Mouse (Mus musculus) heart, embryonic 10.5 days (tissue): Measurements from ENCODE around the gene Nckap1. TPM values are rescaled to one million over a fixed set of nuclear protein-coding genes. Genes with fewer than 3 reads are reported as not detected.

Experiments
- DNase-seq: peaks from one replicate; pipeline ENCODE4 v3.0.0-alpha.2; 2017; ENCODE audit warnings: low spot score
- H3K27ac ChIP-seq: fragments of 300-500 bp; sonication (generic); 2 replicates; pipeline ENCODE4 v1.5.1; 2016; ENCODE audit warnings: mild to moderate bottlenecking
- H3K27me3 ChIP-seq: fragments of 300-500 bp; sonication (generic); 2 replicates; pipeline ENCODE4 v1.6.1; 2016; ENCODE audit warnings: mild to moderate bottlenecking; ENCODE audit not compliant: poor library complexity, insufficient read depth, severe bottlenecking
- H3K36me3 ChIP-seq: fragments of 300-500 bp; sonication (generic); 2 replicates; pipeline ENCODE4 v1.6.1; 2016; ENCODE audit warnings: mild to moderate bottlenecking, moderate library complexity
- H3K4me1 ChIP-seq: fragments of 300-500 bp; sonication (generic); 2 replicates; pipeline ENCODE4 v1.6.1; 2016; ENCODE audit warnings: mild to moderate bottlenecking
- H3K4me3 ChIP-seq: fragments of 300-500 bp; sonication (generic); 2 replicates; pipeline ENCODE4 v1.5.1; 2016; ENCODE audit warnings: mild to moderate bottlenecking, moderate library complexity
- H3K9me3 ChIP-seq: fragments of 300-500 bp; sonication (generic); 2 replicates; pipeline ENCODE4 v1.6.1; 2016; ENCODE audit warnings: mild to moderate bottlenecking, moderate library complexity
- WGBS: fragments of 180-500 bp; shearing (Covaris S2); methylation state at CpG from one replicate; pipeline ENCODE4 v1.1.7; 2016; 5-methylcytosine and 5-hydroxymethylcytosine counted together
- polyA plus RNA-seq: library from polyadenylated mRNA; unstranded; fragments of >200 nt; fragmentation: Nextera tagmentation; extraction: Ambion mirVana; gene quantifications from 2 replicates; pipeline ENCODE4 v1.2.1, GENCODE M21; 2016

The Nckap1 gene
- polyA plus RNA-seq, result 71.7 and 72.4 TPM in 2 replicates

- under 1% methylated on average over 79 of the region's 88 CpGs for WGBS
- no peaks in the 10 kb centered on the region for H3K9me3 ChIP-seq
- peaks cover 17% of the 10 kb centered on the region; the same call in 1 of the 2 replicates for H3K4me1 ChIP-seq
- H3K4me3 ChIP-seq, result peak within 1 kb of the TSS; percentile 97
- no peaks in the 10 kb centered on the region for H3K36me3 ChIP-seq
- peak; percentile 92 for DNase-seq
- peak within 1 kb of the TSS; percentile 100 for H3K27ac ChIP-seq
- H3K27me3 ChIP-seq, result no peaks in the 10 kb centered on the region
Observed at GRCm38 (mm10) chr2:80581043-80581711, at the start of gene Nckap1. Gene Nckap1, minus strand, starts transcription at chr2:80581380.

GRCm38 (mm10) chr2:80624523-80624922 lies 43.3 kb upstream of the Nckap1 start:
- WGBS, result 91% methylated on average over 4 of the region's 4 CpGs
- no peak overlapping the region for H3K27ac ChIP-seq

GRCm38 (mm10) chr2:80621921-80622320 lies 40.7 kb upstream of the Nckap1 start:
- Histone ChIP-seq H3K27ac (no peak overlapping the region), H3K27me3 (no peaks in the 10 kb centered on the region), H3K4me3 (no peak overlapping the region), H3K4me1 (0 out of 2 replicates have a peak, but pooled peaks cover 9% of the 10 kb centered on the region), H3K9me3 (no peaks in the 10 kb centered on the region), H3K36me3 (peaks cover 36% of the 10 kb centered on the region)
- DNase-seq, result no peak
- 85% methylated on average over 3 of the region's 3 CpGs for WGBS

More at GRCm38 (mm10) chr2:80624523-80624922, 43.3 kb upstream of the Nckap1 start:
- Histone ChIP-seq H3K27me3 (no peaks in the 10 kb centered on the region), H3K36me3 (peaks cover 42% of the 10 kb centered on the region), H3K9me3 (no peaks in the 10 kb centered on the region), H3K4me3 (no peak overlapping the region), H3K4me1 (no peaks in the 10 kb centered on the region)
- no peak for DNase-seq

GRCm38 (mm10) chr2:80618991-80619390 lies 37.8 kb upstream of the Nckap1 start:
- Histone ChIP-seq H3K36me3 (peaks cover 16% of the 10 kb centered on the region; the same call in 1 of the 2 replicates), H3K27me3 (no peaks in the 10 kb centered on the region), H3K27ac (no peak overlapping the region), H3K9me3 (no peaks in the 10 kb centered on the region), H3K4me3 (no peak overlapping the region), H3K4me1 (0 out of 2 replicates have a peak, but pooled peaks cover 12% of the 10 kb centered on the region)
- DNase-seq, result no peak
- WGBS, result 86% methylated on average over 3 of the region's 3 CpGs

- Histone ChIP-seq H3K27ac (peak within 1 kb of the TSS; percentile 87), H3K4me1 (0 out of 2 replicates have a peak, but pooled peaks cover 12% of the 10 kb centered on the region), H3K36me3 (peaks cover 7% of the 10 kb centered on the region; the same call in 1 of the 2 replicates), H3K27me3 (no peaks in the 10 kb centered on the region), H3K4me3 (peak within 1 kb of the TSS; percentile 65), H3K9me3 (no peaks in the 10 kb centered on the region)
- 2% methylated on average over 21 of the region's 21 CpGs for WGBS
- DNase-seq, result peak; percentile 94
Observed at GRCm38 (mm10) chr2:80616854-80617737, 35.9 kb upstream of the Nckap1 start, which contains the start of the genes Dusp19 and Nup35. Gene Dusp19, plus strand, starts transcription at chr2:80617045. Gene Nup35, plus strand, starts transcription at chr2:80617236.

- DNase-seq, result no peak
- 0 out of 2 replicates have a peak, but pooled peaks cover 4% of the 10 kb centered on the region for H3K4me1 ChIP-seq
- no peaks in the 10 kb centered on the region for H3K9me3 ChIP-seq
- no peaks in the 10 kb centered on the region for H3K27me3 ChIP-seq
- 74% methylated on average over 2 of the region's 2 CpGs for WGBS
- H3K27ac ChIP-seq, result no peak overlapping the region
- no peak overlapping the region for H3K4me3 ChIP-seq
- H3K36me3 ChIP-seq, result no peaks in the 10 kb centered on the region
Observed at GRCm38 (mm10) chr2:80612796-80613195, 31.6 kb upstream of the Nckap1 start.

- Histone ChIP-seq H3K27ac (no peak overlapping the region), H3K27me3 (no peaks in the 10 kb centered on the region), H3K4me3 (no peak overlapping the region), H3K36me3 (no peaks in the 10 kb centered on the region), H3K9me3 (no peaks in the 10 kb centered on the region), H3K4me1 (0 out of 2 replicates have a peak, but pooled peaks cover 3% of the 10 kb centered on the region)
- 64% methylated on average over 1 of the region's 1 CpGs for WGBS
- DNase-seq, result no peak
Observed at GRCm38 (mm10) chr2:80612286-80612685, 31.1 kb upstream of the Nckap1 start.

- WGBS, result 90% methylated on average over 19 of the region's 19 CpGs
- no peaks in the 10 kb centered on the region for H3K27me3 ChIP-seq
- H3K27ac ChIP-seq, result no peak overlapping the region
- DNase-seq, result no peak
- H3K4me3 ChIP-seq, result no peak overlapping the region
- no peaks in the 10 kb centered on the region for H3K4me1 ChIP-seq
- H3K9me3 ChIP-seq, result no peaks in the 10 kb centered on the region
- H3K36me3 ChIP-seq, result no peaks in the 10 kb centered on the region
Observed at GRCm38 (mm10) chr2:80603771-80604426, 22.7 kb upstream of the Nckap1 start.

- no peak for DNase-seq
- Histone ChIP-seq H3K4me1 (no peaks in the 10 kb centered on the region), H3K27ac (no peak overlapping the region), H3K9me3 (no peaks in the 10 kb centered on the region), H3K36me3 (no peaks in the 10 kb centered on the region), H3K27me3 (no peaks in the 10 kb centered on the region), H3K4me3 (no peak overlapping the region)
- WGBS, result 89% methylated on average over 13 of the region's 13 CpGs
Observed at GRCm38 (mm10) chr2:80602756-80603155, 21.6 kb upstream of the Nckap1 start.

GRCm38 (mm10) chr2:80600611-80601010 lies 19.4 kb upstream of the Nckap1 start:
- no peak for DNase-seq
- no peaks in the 10 kb centered on the region for H3K9me3 ChIP-seq
- H3K27me3 ChIP-seq, result no peaks in the 10 kb centered on the region
- H3K27ac ChIP-seq, result no peak overlapping the region
- H3K4me1 ChIP-seq, result no peaks in the 10 kb centered on the region
- H3K36me3 ChIP-seq, result no peaks in the 10 kb centered on the region
- no peak overlapping the region for H3K4me3 ChIP-seq

- Histone ChIP-seq H3K4me3 (no peak overlapping the region), H3K27ac (no peak overlapping the region), H3K4me1 (no peaks in the 10 kb centered on the region), H3K27me3 (no peaks in the 10 kb centered on the region), H3K36me3 (no peaks in the 10 kb centered on the region), H3K9me3 (no peaks in the 10 kb centered on the region)
- DNase-seq, result no peak
- WGBS, result 89% methylated on average over 3 of the region's 3 CpGs
Observed at GRCm38 (mm10) chr2:80599850-80600249, 18.7 kb upstream of the Nckap1 start.

GRCm38 (mm10) chr2:80596960-80597359 lies 15.8 kb upstream of the Nckap1 start:
- 73% methylated on average over 5 of the region's 5 CpGs for WGBS
- Histone ChIP-seq H3K27ac (no peak overlapping the region), H3K4me1 (no peaks in the 10 kb centered on the region), H3K4me3 (no peak overlapping the region), H3K9me3 (no peaks in the 10 kb centered on the region), H3K36me3 (no peaks in the 10 kb centered on the region), H3K27me3 (no peaks in the 10 kb centered on the region)
- no peak for DNase-seq
